In genomic region chr15:79368313-79368811, GRCm38 (mm10) we compare ENCODE assay signal across 8 mouse cellular contexts. TPM values are rescaled to one million over a fixed set of nuclear protein-coding genes. Genes with fewer than 3 reads are reported as not detected.
A peak's percentile ranks its signal among the peaks of the same experiment; 100 is the strongest.
DNase-seq lines count a peak whose midpoint lies in the region; ATAC-seq and TF ChIP-seq lines count a peak whose summit lies in the region.

No protein-coding gene starts in this region.

- WGBS in limb, embryonic 12.5 days: 71% methylated on average over 14 of the region's 14 CpGs
- 19% methylated on average over 14 of the region's 14 CpGs for WGBS in stomach, embryonic 15.5 days

- no peak for TF ChIP-seq POLR2A in cortical plate, adult 2 months (IDR thresholded peaks at IDR 0.05; ENCODE audit: extremely low read depth, insufficient read depth, low read length)

- no peak for TF ChIP-seq CTCF in cortical plate, adult 2 months (IDR thresholded peaks at IDR 0.05; ENCODE audit: extremely low read depth, insufficient read depth, low read length)

- peak overlapping the region; percentile 91 for H3K27ac ChIP-seq in cortical plate, adult 2 months (ENCODE audit: insufficient read depth, low read length)
- H3K27ac ChIP-seq in limb, embryonic 12.5 days: no peak overlapping the region
- peak overlapping the region; percentile 93 for H3K27ac ChIP-seq in stomach, embryonic 15.5 days

- H3K4me2 ChIP-seq in limb, embryonic 12.5 days: no peak overlapping the region
- H3K4me2 ChIP-seq in stomach, embryonic 15.5 days: peak overlapping the region; percentile 35

- 0 out of 2 replicates have a peak overlapping the region, but pooled peaks have one; percentile 18 for H3K9ac ChIP-seq in limb, embryonic 12.5 days (replicated peaks)
- H3K9ac ChIP-seq in stomach, embryonic 15.5 days: no peak overlapping the region

- DNase-seq in MN1 (ENCODE audit: low spot score): peak; percentile 65
- DNase-seq in heart, postnatal 25 days (ENCODE audit: low spot score): peak; percentile 77
- no peak for DNase-seq in layer of hippocampus, postnatal 25 days (ENCODE audit: extremely low spot score in 1 of 2, low spot score in 1 of 2)
- DNase-seq in layer of hippocampus, postnatal 14 days (ENCODE audit: low spot score in 2 of 2): no peak
- DNase-seq in cerebellum, adult 8-10 months: no peak

- H3K4me3 ChIP-seq in cortical plate, adult 2 months (ENCODE audit: insufficient read depth, low read length): no peak overlapping the region
- H3K4me3 ChIP-seq in limb, embryonic 12.5 days (replicated peaks): no peak overlapping the region
- H3K4me3 ChIP-seq in stomach, embryonic 15.5 days (replicated peaks): no peak overlapping the region

- H3K4me1 ChIP-seq in cortical plate, adult 2 months (ENCODE audit: control insufficient read depth, insufficient read depth, low read length): no peaks in the 10 kb centered on the region
- 0 out of 2 replicates have a peak, but pooled peaks cover 4% of the 10 kb centered on the region for H3K4me1 ChIP-seq in limb, embryonic 12.5 days (replicated peaks)
- H3K4me1 ChIP-seq in stomach, embryonic 15.5 days: peaks cover 36% of the 10 kb centered on the region

- H3K9me3 ChIP-seq in limb, embryonic 12.5 days: no peaks in the 10 kb centered on the region
- no peaks in the 10 kb centered on the region for H3K9me3 ChIP-seq in stomach, embryonic 15.5 days

- peaks cover 98% of the 10 kb centered on the region for H3K36me3 ChIP-seq in limb, embryonic 12.5 days
- H3K36me3 ChIP-seq in stomach, embryonic 15.5 days: peaks cover 25% of the 10 kb centered on the region

- ATAC-seq in limb, embryonic 12.5 days (ENCODE audit: insufficient number of reproducible peaks, insufficient read depth, low FRiP score, low TSS enrichment, low read depth): no peak
- ATAC-seq in stomach, embryonic 15.5 days (ENCODE audit: insufficient read depth, low FRiP score, low read depth): peak; percentile 87

- H3K27me3 ChIP-seq in limb, embryonic 12.5 days: no peaks in the 10 kb centered on the region
- H3K27me3 ChIP-seq in stomach, embryonic 15.5 days (replicated peaks): no peaks in the 10 kb centered on the region

- intact Hi-C loops in heart, postnatal 25 days (cut with DNase I): no loop called here

RNA-seq across cellular contexts. Expression of gene Maff, which starts 21.9 kb away (rescaled TPM):
- 0.71 and 0.78 TPM in 2 replicates for polyA plus RNA-seq in cortical plate, adult 2 months (2012; rRNA removed)
- 1 to 10 TPM; 8.1 to 8.3 TPM for total RNA-seq in heart, postnatal 25 days (2021)
- polyA plus RNA-seq in limb, embryonic 12.5 days (2016; fragmentation: Nextera tagmentation; extraction: Ambion mirVana): 1.5 and 2.0 TPM in 2 replicates
- 5.2 and 6.6 TPM in 2 replicates for polyA plus RNA-seq in stomach, embryonic 15.5 days (2015; fragmentation: Nextera tagmentation; extraction: Ambion mirVana)
- 1 to 10 TPM in 1 of 2 experiments, under 1 TPM in 1; 0.61 to 1.0 TPM for total RNA-seq in layer of hippocampus, postnatal 25 days (2021)
- 1 to 10 TPM; 1.7 to 2.0 TPM for total RNA-seq in layer of hippocampus, postnatal 14 days (2021)

RNA-seq across cellular contexts. Expression of gene Tmem184b, which starts 35.0 kb away (rescaled TPM):
- 69.6 and 75.6 TPM in 2 replicates for polyA plus RNA-seq in cortical plate, adult 2 months (2012; rRNA removed)
- total RNA-seq in heart, postnatal 25 days (2021): 10 to 100 TPM; 43.0 to 46.7 TPM
- 54.7 and 63.8 TPM in 2 replicates for polyA plus RNA-seq in limb, embryonic 12.5 days (2016; fragmentation: Nextera tagmentation; extraction: Ambion mirVana)
- polyA plus RNA-seq in stomach, embryonic 15.5 days (2015; fragmentation: Nextera tagmentation; extraction: Ambion mirVana): 58.5 and 59.9 TPM in 2 replicates
- 10 to 100 TPM; 54.2 to 55.4 TPM for total RNA-seq in layer of hippocampus, postnatal 25 days (2021)
- 10 to 100 TPM; 47.4 to 49.2 TPM for total RNA-seq in layer of hippocampus, postnatal 14 days (2021)

RNA-seq across cellular contexts. Expression of gene Pla2g6, which starts 40.2 kb away (rescaled TPM):
- polyA plus RNA-seq in cortical plate, adult 2 months (2012; rRNA removed): 27.4 and 28.9 TPM in 2 replicates
- total RNA-seq in heart, postnatal 25 days (2021): 1 to 10 TPM; 9.6 to 9.9 TPM
- polyA plus RNA-seq in limb, embryonic 12.5 days (2016; fragmentation: Nextera tagmentation; extraction: Ambion mirVana): 11.0 and 11.9 TPM in 2 replicates
- polyA plus RNA-seq in stomach, embryonic 15.5 days (2015; fragmentation: Nextera tagmentation; extraction: Ambion mirVana): 16.6 and 18.9 TPM in 2 replicates
- 10 to 100 TPM; 24.2 to 24.3 TPM for total RNA-seq in layer of hippocampus, postnatal 25 days (2021)
- total RNA-seq in layer of hippocampus, postnatal 14 days (2021): 10 to 100 TPM; 18.5 to 22.3 TPM

Comparison
In these comparisons a context has a peak if more than half of its experiments do, and no peak if none do; other contexts are left out.
1. DNase-seq: peak in MN1 (single experiment) and heart, postnatal 25 days (single experiment); none in layer of hippocampus, postnatal 25 days (0 of 2), layer of hippocampus, postnatal 14 days (0 of 2) and cerebellum, adult 8-10 months (single experiment).